Mouse (Mus musculus): ENCODE data around the gene Pdzrn4. TPM values are rescaled to one million over a fixed set of nuclear protein-coding genes. Genes with fewer than 3 reads are reported as not detected.

Gene Pdzrn4
- total and polyA plus RNA-seq, 2 experiments from 2014 or later, result 16.3 to 20.7 TPM

GRCm38 (mm10) chr15:92521686-92522085 is 125.0 kb downstream of the Pdzrn4 start:
- H3K36me3 ChIP-seq (ENCODE audit: insufficient read depth), result no peaks in the 10 kb centered on the region
- TF ChIP-seq CTCF (IDR thresholded peaks at IDR 0.05; ENCODE audit: low read depth), result no peak
- H3K9me3 ChIP-seq (ENCODE audit: low read length), result no peaks in the 10 kb centered on the region
- 0 out of 2 replicates have a peak, but pooled peaks cover 14% of the 10 kb centered on the region for H3K4me1 ChIP-seq (ENCODE audit: insufficient read depth)
- DNase-seq (no peak), ATAC-seq (no peak)
- H3K27ac ChIP-seq (ENCODE audit: low read depth, low read length), result no peak overlapping the region
- 24% methylated on average over 7 of the region's 7 CpGs for WGBS
- H3K4me2 ChIP-seq (ENCODE audit: low read depth), result peak overlapping the region; percentile 21; the same call in 1 of the 2 replicates
- H3K9ac ChIP-seq, result no peak overlapping the region
- H3K27me3 ChIP-seq (ENCODE audit: insufficient read depth, low read length), result no peaks in the 10 kb centered on the region
- H3K4me3 ChIP-seq (ENCODE audit: low read depth, low read length), result no peak overlapping the region

DNA sequence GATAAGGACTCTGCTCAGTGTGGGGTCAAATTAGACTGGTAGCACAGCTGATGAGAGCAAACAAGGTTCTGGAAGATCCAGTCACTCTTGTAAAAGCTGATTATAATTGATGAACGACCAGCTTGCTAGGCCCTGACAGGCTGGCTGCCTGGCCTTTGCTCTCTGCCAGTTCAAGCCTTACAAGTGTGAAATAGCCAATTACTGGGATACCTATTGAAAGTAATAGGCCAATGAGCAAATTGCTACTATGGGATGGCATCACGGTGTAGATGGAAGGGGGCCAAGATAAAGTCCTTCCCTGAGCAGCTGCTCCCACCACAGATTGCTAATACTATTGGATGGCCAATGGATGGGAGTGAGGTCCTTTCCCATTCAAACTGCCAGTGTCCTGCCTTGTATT is 128.2 kb downstream of the Pdzrn4 start:
- no peak for DNase-seq
- H3K4me2 ChIP-seq (ENCODE audit: low read depth), result no peak overlapping the region
- no peak for TF ChIP-seq CTCF (IDR thresholded peaks at IDR 0.05; ENCODE audit: low read depth)
- 0 out of 2 replicates have a peak, but pooled peaks cover 14% of the 10 kb centered on the region for H3K4me1 ChIP-seq (ENCODE audit: insufficient read depth)
- no peaks in the 10 kb centered on the region for H3K27me3 ChIP-seq (ENCODE audit: insufficient read depth, low read length)
- no peak overlapping the region for H3K9ac ChIP-seq
- WGBS, result 1% methylated on average over 2 of the region's 2 CpGs
- ATAC-seq, result no peak
- H3K9me3 ChIP-seq (ENCODE audit: low read length), result no peaks in the 10 kb centered on the region
- no peaks in the 10 kb centered on the region for H3K36me3 ChIP-seq (ENCODE audit: insufficient read depth)
- H3K4me3 ChIP-seq (ENCODE audit: low read depth, low read length), result no peak overlapping the region
- no peak overlapping the region for H3K27ac ChIP-seq (ENCODE audit: low read depth, low read length)

- ATAC-seq (no peak), DNase-seq (no peak)
- H3K36me3 ChIP-seq (ENCODE audit: insufficient read depth), result no peaks in the 10 kb centered on the region
- H3K27ac ChIP-seq (ENCODE audit: low read depth, low read length), result no peak overlapping the region
- H3K4me3 ChIP-seq (ENCODE audit: low read depth, low read length), result no peak overlapping the region
- no peaks in the 10 kb centered on the region for H3K9me3 ChIP-seq (ENCODE audit: low read length)
- no peak for TF ChIP-seq CTCF (IDR thresholded peaks at IDR 0.05; ENCODE audit: low read depth)
- no peak overlapping the region for H3K9ac ChIP-seq
- H3K4me2 ChIP-seq (ENCODE audit: low read depth), result no peak overlapping the region
- H3K4me1 ChIP-seq (ENCODE audit: insufficient read depth), result 0 out of 2 replicates have a peak, but pooled peaks cover 12% of the 10 kb centered on the region
- H3K27me3 ChIP-seq (ENCODE audit: insufficient read depth, low read length), result no peaks in the 10 kb centered on the region
- 94% methylated on average over 9 of the region's 9 CpGs for WGBS
Measured at GRCm38 (mm10) chr15:92525416-92525815, 128.7 kb downstream of the Pdzrn4 start.

DNA sequence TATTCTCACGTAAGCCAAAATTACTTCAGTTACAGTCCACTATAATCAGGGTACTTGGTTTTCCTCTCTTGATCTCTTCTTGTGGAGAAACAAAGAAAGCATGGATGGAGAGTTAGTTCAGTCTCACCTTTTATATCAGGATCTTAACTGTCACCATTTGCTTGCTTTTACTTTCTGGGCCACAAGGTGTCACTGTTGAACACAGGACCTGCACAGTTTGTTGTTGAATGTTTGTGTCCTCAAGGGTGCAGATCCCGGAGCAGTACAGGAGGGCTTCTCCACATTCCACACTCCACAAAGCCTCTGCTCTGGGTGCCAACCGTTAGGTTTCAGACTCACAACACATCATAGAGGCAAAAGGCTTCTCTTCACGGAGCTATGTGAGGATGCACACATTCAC is 130.1 kb downstream of the Pdzrn4 start:
- Histone ChIP-seq H3K9ac (no peak overlapping the region), H3K36me3 (ENCODE audit: insufficient read depth) (no peaks in the 10 kb centered on the region), H3K9me3 (ENCODE audit: low read length) (no peaks in the 10 kb centered on the region), H3K27me3 (ENCODE audit: insufficient read depth, low read length) (no peaks in the 10 kb centered on the region), H3K4me3 (ENCODE audit: low read depth, low read length) (no peak overlapping the region), H3K27ac (ENCODE audit: low read depth, low read length) (no peak overlapping the region), H3K4me1 (ENCODE audit: insufficient read depth) (0 out of 2 replicates have a peak, but pooled peaks cover 1% of the 10 kb centered on the region), H3K4me2 (ENCODE audit: low read depth) (no peak overlapping the region)
- DNase-seq (peak; percentile 41), ATAC-seq (no peak)
- peak; percentile 62 for TF ChIP-seq CTCF (IDR thresholded peaks at IDR 0.05; ENCODE audit: low read depth)
- WGBS, result 75% methylated on average over 4 of the region's 4 CpGs

- no peak for TF ChIP-seq CTCF (IDR thresholded peaks at IDR 0.05; ENCODE audit: low read depth)
- H3K36me3 ChIP-seq (ENCODE audit: insufficient read depth), result no peaks in the 10 kb centered on the region
- DNase-seq, result no peak
- no peaks in the 10 kb centered on the region for H3K4me1 ChIP-seq (ENCODE audit: insufficient read depth)
- no peaks in the 10 kb centered on the region for H3K9me3 ChIP-seq (ENCODE audit: low read length)
- no peak for ATAC-seq
- no peak overlapping the region for H3K27ac ChIP-seq (ENCODE audit: low read depth, low read length)
- 9% methylated on average over 1 of the region's 1 CpGs for WGBS
- no peak overlapping the region for H3K9ac ChIP-seq
- no peak overlapping the region for H3K4me2 ChIP-seq (ENCODE audit: low read depth)
- no peak overlapping the region for H3K4me3 ChIP-seq (ENCODE audit: low read depth, low read length)
- H3K27me3 ChIP-seq (ENCODE audit: insufficient read depth, low read length), result no peaks in the 10 kb centered on the region
Measured at GRCm38 (mm10) chr15:92543252-92543651, 146.6 kb downstream of the Pdzrn4 start.

DNA sequence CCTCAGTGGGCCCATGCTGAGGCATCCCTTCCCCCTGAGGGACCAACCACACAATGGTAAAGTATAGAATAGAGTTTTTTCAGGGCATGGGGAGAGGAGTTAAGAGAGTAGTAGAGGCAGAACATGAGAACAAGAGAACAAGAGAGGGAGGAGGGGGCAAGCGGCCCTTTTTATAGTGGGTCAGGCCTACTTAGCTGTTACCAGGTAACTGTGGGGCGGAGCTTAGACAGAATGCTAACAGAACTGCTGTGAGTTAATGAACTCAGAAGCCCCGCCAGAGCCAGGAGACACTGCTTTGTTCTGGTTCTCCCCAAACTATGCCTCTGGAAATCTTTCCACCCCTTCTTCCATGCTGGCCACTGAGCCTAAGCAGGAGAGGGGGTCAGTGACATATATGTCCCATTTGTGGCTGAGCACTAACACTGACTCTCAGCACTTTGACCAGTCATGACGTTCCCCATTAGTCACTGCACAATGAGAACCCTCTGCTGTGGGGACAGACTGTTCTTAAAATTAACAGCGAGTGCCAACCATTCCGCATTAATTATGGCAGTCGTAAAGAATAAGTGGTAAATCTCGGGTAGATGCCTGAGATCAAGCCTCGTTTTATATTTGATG is 150.7 kb downstream of the Pdzrn4 start:
- 21% methylated on average over 9 of the region's 9 CpGs for WGBS
- H3K9me3 ChIP-seq (ENCODE audit: low read length), result no peaks in the 10 kb centered on the region
- no peak for ATAC-seq
- no peak overlapping the region for H3K9ac ChIP-seq
- no peak overlapping the region for H3K4me2 ChIP-seq (ENCODE audit: low read depth)
- DNase-seq, result no peak
- H3K27ac ChIP-seq (ENCODE audit: low read depth, low read length), result no peak overlapping the region
- no peaks in the 10 kb centered on the region for H3K27me3 ChIP-seq (ENCODE audit: insufficient read depth, low read length)
- H3K4me3 ChIP-seq (ENCODE audit: low read depth, low read length), result no peak overlapping the region
- no peaks in the 10 kb centered on the region for H3K4me1 ChIP-seq (ENCODE audit: insufficient read depth)
- H3K36me3 ChIP-seq (ENCODE audit: insufficient read depth), result no peaks in the 10 kb centered on the region
- no peak for TF ChIP-seq CTCF (IDR thresholded peaks at IDR 0.05; ENCODE audit: low read depth)

DNA sequence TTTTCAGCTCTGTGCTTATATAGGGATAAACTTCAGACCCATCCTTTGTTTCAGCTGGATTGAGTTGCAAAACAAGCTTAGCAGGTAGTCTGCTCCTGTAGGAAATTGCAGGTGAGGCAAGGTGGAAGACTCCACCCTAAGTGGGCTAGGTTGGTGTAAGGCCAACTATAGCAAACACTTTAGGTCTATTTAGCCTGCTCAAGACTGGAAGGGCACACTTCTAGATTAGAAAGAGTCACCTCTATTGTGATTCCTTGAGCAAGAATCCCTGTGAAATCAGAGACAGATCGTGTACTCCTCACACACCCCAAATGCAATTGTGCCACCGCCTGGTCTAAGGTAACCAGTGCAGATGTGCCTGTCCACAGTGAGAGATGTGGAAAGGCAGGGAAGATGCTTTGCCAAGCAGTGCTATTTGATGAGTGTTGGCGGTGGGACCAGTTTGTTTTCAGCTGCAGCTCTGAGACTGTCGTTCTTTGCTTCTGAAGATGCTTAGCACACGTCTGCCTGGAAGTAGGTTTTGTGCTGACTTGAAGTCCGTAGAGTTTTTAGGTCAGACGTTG is 158.4 kb downstream of the Pdzrn4 start:
- Histone ChIP-seq H3K4me2 (ENCODE audit: low read depth) (no peak overlapping the region), H3K9ac (no peak overlapping the region), H3K4me1 (ENCODE audit: insufficient read depth) (no peaks in the 10 kb centered on the region), H3K27ac (ENCODE audit: low read depth, low read length) (no peak overlapping the region), H3K36me3 (ENCODE audit: insufficient read depth) (no peaks in the 10 kb centered on the region), H3K9me3 (ENCODE audit: low read length) (no peaks in the 10 kb centered on the region), H3K4me3 (ENCODE audit: low read depth, low read length) (no peak overlapping the region), H3K27me3 (ENCODE audit: insufficient read depth, low read length) (no peaks in the 10 kb centered on the region)
- TF ChIP-seq CTCF (IDR thresholded peaks at IDR 0.05; ENCODE audit: low read depth), result no peak
- DNase-seq (no peak), ATAC-seq (no peak)
- 79% methylated on average over 7 of the region's 7 CpGs for WGBS
